Mouse (Mus musculus): Measurements from ENCODE around the gene Scoc. TPM values are rescaled to one million over a fixed set of nuclear protein-coding genes. Genes with fewer than 3 reads are reported as not detected.
"Not testable (repeated sequence)": the region's sequence is repeated elsewhere in the genome, so short reads cannot be mapped to it uniquely, and the experiment has no call there.

The Scoc gene
- 10 to 100 TPM; 26.8 to 34.5 (median 30.6) TPM for polyA plus RNA-seq (2017; shearing (Covaris generic))

DNA sequence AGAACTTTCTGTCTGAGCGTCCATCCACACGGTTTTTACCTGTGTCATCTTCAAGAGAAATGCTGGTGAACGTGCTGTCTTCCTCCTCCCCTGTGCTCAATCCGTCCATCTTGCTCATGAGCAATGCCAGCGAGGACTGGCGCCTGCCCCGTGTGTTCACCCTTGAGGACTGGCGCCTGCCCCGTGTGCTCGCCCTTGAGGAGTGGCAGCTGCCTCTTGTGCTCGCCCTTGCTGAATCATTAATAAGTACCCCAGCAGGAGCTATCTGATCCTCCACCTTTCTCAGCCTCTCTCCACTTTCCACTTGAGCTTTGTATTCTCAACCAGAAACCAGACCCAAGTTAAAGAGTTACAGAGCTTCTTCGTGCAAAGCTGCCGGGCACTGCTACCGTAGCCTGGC lies at the start of gene Scoc:
Gene Scoc (minus strand): TSS at position 170 of the 400 bp plus-strand sequence.
- ATAC-seq = no peak

DNA sequence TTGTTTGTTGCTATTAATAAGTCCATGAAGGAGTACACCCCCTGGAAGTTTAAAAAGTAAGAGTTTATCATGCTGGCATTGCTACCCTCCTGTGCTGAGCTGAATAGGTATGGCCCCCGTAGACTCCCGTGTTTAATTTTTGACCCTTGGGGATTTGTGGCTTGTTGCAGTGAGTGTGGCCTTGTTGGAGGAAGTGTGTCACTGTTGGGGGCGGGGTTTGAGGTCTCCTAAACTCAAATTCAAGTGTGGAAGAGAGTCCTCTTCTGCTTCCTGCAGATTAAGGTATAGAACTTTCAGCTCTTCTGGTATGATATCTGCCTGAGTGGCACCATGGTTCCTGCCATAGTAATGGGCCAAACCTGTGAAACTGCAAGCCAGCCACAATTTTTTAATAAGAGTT lies 1.4 kb upstream of the Scoc start:
- ATAC-seq = no peak

DNA sequence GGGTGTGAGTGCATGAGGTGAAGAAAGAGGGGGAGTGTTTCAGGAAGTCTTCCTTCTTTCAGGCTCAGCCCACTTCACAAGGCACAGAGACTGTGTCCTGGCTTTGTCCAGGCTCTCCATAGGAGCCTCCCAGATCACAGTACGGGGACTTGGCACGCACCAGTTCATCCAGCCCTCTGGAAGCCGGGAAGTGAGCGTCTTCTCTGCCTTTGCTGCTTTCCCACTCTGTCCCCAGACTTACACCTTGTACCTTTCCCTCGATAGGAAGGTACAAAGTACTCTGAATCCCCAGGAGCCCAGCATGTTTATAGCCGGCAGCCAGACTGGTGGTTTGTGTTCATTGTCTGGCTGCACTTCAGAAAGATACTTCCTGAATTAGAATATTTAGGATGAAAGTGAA lies 1.1 kb downstream of the Scoc start:
- no peak for ATAC-seq

DNA sequence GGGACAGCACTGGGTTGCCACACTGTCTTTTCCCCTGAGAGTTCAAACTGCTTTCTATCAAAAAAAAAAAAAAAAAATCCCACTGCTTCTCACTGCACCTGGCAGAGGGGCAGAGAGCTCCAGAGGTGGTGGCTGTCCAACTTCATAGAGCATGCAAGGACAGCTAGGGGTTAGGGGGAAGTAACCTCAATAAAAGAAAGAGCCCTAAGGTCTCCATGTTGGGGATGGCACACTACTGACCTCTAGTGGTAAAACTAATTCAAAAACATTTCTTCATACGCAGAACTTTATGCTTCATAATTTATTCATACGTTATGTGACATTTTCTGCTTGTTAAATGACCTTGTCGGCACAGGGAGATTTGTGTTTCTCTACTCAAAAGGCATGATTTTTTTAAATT lies 7.1 kb downstream of the Scoc start:
- peak; percentile 64 for ATAC-seq

DNA sequence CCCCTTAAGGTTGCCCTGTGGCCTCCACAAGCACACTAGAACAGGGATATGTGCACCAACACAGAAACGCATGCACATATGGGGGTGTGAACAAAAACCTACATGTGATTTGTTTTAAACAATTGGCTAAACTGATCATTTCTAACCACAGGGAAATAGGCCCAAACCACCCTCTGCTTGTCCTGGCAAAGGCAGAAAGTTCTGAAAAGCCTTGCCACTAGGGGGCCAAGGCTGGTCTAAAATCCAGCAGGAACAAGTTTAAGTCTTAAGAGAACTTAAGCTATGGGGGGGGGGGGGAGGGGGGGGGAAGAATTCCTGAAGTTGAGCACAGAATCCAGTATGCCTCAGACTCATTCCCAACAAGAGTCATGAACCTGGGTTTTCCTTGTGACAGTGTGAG lies 8.2 kb downstream of the Scoc start:
- ATAC-seq = no peak

DNA sequence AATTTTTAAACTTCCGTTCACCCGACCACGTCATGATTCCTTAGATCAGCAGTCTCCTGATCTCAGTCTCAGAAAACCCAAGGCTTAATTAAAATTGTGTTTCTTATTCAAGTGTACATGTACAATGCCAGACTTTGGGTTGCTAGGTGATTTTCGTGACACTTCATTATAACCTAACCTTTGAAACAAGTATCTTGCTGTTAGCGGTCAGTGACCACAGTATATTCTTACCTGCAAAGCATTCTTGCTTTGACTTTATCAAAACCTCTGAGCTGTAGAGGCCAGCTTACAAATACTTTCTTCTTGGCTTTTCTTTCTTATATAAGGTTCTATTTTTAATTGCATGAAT lies 15.2 kb downstream of the Scoc start:
- ATAC-seq = no peak

DNA sequence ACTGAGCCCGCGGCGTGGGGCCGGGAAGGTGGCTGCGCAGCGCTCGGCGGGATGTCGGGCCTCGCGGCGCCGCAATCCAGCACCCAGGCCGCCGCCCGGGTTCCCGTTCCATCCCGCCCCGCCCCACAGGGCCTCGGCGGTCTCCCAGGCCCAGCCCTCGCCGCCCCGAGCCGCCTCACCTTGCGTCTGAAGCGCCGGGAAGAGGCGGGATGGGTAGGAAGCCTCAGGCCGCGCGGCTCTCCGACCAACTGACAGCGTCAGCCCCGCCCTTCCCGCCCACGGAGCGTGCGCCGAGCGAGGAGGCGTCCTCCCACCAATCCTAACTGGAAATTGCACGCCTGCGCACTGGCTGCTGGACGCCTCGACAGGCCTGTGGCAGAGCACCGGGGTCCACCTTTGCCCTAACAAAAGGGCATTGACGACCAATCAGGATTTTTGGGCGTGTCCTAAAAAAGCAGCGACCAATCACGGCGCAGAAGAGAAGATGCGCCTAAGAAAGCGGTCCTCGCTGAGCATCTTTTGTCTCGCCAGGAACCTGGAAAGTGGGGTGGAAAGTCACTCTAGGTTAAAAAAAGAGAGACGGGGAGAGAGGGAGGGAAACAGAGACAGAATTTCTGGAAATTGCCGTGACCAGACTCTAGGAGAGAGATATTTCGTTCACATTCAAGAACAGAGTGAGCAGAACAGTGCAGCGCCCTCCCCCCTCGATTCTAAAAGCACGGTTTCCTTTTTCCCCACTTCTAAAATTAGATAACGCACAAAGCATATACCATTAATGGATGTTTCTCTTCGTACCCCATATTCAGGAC lies 15.7 kb downstream of the Scoc start:
- peak; percentile 96 for ATAC-seq

DNA sequence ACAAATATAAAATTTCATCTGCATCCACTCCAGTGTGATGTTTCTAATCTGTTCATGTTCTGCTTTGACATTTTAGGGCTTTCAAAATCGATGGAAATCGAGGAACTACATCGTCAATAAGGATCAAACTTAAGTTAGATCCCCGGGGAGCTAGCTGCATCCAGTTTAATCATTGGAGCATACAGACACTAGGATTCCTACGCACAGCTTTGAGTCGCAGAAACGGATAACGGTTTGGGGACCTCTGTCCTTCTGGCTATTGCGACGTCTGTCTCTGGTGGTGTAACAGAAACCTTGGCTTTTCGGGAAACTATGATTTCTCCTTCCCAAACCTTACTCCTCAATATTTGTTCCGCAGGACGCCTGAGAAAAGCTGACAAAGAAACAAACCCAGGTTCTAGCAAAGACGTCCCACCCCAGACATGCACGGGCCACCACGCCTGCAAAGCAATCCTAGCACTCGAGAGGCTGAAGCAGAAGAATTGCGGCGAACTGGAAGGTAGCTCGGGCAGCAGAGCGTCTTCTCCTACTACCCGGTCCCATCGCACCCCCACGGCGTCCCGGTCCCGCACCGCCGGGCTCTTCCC lies 16.4 kb downstream of the Scoc start:
- ATAC-seq = peak; percentile 13

DNA sequence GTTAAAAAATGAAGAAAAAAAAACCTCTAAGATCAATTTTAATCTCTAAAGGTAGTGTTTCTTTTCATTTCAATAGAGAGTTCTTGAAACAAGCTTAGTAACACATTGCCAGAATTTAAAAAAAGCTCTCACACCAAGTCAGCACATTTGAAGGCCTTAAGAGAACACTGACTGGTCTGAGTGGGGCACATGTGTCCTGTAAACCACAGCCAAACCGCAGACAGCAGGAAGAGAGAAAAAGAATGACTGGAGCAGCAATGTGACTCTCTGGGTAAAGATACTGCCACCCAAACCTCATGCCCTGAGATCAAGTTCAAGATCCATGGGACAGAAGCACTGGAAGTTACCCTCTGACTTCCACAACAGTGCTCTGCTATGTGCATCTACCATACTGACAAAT lies 21.1 kb downstream of the Scoc start:
- no peak for ATAC-seq

DNA sequence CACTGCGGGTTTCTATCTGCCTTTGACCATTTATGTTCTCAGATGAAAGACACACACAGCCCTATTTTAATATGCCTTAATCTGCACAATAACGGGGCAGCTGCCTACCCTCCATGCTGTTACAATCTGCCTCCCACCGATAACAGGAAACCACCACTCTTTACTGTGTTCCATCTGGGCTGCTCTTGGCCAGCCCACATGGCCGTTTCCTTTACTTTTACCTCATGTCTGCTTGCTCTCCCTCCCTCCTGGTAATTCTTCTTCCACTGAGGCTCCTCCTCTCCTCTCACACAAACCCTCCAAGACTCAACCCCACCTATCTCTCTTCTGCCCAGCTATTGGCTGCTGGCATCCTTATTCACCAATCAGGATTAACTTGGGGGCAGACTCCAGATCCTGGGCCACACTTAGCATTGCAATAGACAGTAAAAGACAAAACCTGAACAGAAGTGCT lies 29.1 kb downstream of the Scoc start:
- no peak for ATAC-seq

DNA sequence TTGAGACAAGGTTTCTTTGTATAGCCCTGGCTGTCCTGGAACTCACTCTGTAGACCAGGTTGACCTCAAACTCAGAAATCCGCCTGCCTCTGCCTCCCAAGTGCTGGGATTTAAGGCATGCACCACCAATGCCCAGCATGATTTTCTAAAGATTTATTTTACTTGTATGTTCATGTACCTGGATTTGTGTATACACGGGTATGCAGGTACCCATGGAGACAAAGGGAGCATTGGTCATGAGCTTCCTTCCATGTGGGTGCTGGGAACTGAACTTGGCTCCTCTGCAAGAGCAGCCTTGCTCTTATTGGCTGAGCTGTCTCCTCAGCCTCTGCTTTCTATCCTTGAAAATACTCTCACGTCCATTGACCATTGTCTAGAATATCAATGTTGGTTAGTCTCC lies 29.6 kb downstream of the Scoc start:
- ATAC-seq = not testable (repeated sequence)

DNA sequence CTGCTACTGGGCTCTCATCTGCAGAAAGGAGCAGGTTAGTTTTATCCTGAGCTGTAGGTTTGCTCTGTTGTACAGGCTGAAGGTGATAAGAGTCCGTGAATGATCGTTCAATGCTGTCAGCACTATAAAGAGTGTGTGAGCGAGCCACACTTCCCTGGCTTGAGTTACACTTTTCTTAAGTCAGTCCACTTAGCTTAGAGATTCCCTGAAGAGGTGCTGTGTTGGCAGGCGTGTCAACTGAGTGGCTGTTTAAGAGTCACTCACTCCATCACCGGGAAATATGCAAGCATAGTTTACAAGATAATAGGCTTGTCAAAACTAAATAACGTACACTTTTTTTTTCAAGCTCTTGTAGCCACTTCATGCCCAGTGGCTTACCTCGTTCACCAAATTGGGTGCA lies 31.2 kb downstream of the Scoc start:
- no peak for ATAC-seq

DNA sequence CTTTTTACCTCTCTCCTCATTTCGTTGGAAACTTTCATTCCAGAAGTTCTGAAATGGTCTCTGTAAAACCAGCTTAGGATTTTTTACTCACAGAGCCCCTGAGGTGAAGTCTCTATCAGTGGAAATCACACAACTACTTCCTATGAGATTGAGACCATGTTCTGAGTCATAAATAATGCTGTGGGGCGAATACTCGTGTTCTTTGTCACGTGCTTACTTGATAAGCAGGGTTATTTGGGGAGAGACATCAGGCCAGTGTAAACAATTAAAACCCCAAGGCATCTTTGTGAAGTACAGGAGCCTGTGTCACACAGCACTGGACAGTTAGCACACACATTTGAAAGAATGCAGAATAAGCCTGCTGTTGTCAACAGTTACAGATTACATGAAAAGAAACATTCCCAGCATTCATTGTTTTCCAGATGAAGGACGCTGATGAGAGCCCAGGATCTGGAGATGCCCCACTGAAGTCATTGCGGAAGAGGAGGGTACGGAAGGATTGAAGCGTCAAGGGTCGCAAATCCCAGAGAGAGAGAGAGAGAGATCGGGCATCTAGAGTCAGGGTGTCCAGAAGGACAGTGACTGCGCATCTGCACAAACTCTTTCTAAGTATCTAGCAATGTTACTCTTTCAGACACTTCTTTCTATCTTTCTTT lies 32.0 kb downstream of the Scoc start:
- no peak for ATAC-seq

DNA sequence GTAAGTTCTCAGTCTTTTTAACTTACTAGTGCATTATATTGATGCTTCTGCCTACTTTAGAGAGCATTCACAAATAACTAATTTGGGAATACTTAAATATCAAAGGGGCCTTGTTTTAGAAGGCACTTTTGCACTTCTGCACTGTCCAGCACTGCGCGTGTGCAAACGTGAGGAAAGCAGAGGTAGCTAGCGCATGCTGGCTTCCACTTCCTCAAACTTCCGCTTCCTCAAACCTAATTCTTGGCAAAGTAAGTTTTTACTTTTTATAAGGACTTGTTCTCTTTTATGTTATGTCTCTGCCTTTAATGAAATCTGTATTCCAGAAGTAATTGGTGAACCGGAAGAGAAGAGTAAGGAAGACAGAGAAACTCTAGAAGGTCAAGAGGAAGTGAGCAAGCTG lies 33.0 kb downstream of the Scoc start:
- ATAC-seq = no peak

DNA sequence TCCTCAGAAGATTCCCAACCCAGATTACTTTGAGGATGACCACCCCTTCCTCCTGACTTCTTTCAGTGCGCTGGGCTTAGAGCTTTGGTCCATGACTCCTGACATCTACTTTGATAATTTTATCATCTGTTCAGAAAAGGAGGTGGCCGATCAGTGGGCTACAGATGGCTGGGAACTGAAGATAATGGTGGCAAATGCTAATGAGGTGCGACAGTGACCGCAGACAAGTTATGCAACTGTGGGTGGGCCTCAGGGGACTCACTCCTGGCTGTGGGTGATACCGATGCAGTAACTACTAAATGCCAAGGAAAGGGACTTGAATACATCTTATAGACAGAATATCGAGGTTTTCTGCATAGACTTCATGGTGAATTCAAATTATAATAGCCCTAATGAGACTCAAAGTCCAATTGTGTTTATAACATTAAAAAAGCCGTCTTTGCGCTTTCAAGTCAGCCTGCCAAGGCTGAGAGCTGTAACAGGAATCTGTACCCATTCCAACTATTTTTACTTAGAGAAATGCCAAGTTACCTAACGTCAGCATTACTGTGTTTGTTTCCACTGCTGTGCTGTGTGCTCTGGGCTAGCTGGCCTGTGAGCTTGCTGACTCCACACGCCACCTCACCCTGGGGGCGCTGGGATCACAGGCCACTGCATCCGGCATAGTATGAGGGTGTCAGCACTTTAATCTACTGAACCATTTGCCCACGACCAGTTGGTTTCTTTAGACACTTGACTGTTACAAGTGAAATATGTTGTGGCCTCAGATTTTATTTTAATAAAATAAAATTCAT lies 35.0 kb downstream of the Scoc start:
- ATAC-seq = no peak

DNA sequence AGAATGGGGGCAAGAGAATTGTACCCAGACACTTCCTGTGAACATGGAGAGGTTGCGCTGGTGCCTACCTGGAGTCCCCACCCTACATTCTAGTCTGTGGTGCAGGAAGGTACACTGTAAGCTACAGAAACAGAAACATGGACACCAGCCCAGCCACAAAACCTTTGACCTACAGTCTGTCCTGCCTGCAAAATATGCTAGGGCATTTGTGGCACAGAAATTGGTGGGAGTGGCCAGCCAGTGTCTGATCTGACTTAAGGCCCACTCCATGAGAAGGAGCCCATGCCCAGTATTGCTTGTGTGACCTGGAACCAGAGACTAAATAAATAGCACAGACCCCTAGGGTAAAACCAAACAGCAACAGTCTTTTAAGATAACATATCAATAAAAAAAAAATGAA lies 36.8 kb downstream of the Scoc start:
- no peak for ATAC-seq

DNA sequence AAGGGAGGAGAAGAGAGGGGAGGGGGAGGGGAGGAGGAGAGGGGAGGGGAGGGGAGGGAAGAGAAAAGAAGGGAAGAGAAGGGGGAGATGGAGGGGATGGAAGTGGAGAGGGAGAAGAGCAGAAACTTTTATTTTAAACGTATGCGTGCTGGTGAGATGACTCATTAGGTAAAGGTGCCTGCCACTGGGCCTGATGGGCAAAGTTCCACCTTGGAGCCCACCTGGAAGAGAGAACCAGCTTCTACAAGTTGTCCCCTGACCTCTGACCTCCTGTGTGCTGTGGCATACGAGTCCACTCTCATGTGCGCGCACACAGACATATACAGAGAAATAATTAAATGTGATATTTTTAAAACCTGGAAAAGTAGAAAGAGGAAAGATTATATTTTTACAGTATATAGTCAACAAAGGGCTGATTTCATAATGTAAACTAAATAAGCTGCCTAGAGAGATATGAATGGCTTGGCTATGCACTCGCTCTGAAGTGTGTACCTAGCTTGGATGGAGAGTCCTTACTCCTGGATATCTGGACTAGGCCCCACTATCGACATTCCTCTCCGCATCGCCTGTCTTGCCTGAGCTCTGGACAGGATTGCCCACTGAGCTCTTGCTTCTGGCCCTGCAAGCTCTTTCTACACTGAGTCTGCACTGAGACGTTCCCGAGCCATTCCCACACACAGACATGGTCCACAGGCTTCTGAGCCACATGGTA lies 39.2 kb downstream of the Scoc start:
- no peak for ATAC-seq

DNA sequence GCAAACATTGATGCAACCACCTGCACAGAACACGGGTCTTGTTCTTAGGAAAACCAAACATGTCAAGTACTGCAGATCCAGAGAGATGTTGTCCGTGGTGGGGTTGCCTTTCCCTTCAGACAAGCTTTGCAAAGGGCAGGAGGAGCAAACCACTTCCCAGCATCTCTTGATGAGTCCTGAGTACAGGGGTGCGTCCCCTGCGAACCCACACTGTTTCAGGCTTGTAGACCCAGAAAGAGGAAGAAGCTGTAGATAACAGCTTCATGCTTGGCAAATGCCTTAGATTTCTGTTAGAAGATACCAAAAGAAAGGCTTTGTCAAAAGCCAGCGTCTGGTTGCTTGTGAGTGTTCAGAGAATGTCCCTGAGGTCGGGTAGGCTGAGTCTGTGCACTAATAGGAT lies 40.2 kb downstream of the Scoc start:
- ATAC-seq = no peak

DNA sequence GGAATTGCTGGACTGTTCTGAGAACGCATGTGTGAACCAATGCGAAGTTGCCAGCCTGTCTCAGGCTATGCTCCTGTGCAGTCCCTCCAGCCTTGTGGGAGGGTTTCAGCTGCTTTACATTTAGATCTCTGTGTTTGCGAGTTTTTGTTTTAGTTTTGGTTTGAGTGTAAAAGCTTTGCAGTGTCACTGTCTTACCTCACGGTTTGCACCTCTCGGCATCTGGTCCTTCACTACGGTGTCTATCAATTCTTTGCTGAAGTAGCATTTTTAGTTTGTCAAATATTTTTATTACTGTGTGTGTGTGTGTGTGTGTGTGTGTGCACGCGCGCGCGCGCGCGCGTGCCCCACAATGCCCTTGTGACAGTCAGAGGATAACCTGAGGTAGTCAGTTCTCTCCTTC lies 41.3 kb downstream of the Scoc start:
- ATAC-seq = no peak

DNA sequence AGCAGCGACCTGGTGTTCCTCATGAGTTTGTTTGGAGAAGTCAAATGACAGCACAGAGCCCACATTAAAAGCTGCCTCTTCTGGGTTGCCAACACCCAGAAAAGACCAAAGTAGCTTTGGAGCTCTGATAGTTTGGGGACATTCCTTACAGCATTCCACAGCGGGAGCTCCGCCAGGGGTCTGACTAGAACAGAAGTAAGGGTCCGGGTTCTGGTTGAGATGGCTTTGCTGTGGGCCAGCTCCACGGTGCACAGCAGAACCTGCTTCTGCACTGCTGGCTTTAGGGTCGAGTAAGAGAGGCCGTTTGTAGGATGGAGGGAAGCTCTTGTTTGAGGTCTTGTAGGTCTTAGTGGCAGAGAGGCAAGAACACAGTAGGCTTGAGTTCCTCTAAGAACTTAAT lies 49.7 kb downstream of the Scoc start:
- ATAC-seq = no peak

DNA sequence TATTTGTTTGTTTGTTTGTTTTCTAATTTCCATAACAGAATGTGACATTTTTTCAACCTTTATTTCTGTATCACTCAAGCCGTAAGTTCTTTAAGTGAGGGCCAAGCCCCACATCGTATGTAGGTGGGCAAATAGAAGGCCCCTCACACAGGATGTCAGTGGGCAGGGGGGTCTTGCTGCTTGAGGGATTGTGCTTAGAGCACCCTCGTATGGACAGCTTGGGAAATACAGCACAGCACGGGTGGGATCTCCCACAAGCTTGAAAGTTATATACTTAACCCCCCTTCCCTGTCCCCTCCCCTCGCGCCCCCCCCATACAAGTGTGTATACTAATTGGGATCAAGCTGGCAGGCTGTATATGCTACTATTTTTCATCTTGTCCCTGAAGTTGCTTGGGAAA lies 51.4 kb downstream of the Scoc start:
- no peak for ATAC-seq

DNA sequence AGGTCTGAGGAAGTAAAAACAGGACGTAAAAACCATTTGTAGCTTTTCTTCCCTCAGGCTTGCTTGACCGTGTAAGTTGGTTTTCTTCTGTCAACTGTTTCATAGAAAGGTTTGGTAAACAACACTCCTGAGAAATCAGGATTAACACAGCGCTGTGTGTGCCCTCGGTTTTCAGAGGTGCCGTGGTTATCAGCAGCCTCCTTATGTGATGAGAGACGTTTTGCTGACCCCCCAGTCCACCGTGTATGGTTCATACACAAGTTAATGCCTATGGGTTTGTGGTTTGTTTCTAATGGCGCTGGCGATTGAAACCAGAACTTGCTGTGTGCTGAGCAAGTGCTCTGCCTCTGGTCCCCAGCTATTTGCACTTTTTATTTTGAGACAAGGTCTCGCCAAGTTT lies 52.6 kb downstream of the Scoc start:
- ATAC-seq = no peak

DNA sequence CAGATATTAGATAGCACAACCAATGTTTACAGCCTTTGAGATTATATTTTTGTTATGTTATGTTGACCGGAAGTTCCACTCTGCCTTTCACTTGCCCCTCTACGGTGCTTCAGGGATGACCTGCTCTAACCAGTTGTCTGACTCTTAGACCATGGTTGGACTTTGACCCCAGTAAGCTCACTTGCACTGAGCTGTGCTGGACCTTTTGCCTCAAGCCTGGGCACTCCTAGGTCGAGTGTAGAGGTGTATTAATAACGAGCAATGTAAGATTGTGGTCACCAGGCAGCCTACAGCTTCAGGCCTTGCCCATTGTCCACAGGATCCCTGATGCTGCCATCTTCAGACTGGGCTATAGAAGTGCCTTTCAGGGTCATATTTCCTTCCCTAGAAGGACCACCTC lies 60.5 kb downstream of the Scoc start:
- no peak for ATAC-seq
